Mouse (Mus musculus) heart, embryonic 11.5 days (tissue): ENCODE results near the gene Pnldc1. TPM values are rescaled to one million over a fixed set of nuclear protein-coding genes. Genes with fewer than 3 reads are reported as not detected.

Source experiments
- ATAC-seq: fragments of 200-750 bp; cut with Nextera tagmentation; replicated peaks from 2 replicates; pipeline ENCODE4 v1.8.0; 2017; ENCODE audit warnings: moderate library complexity; ENCODE audit not compliant: insufficient number of reproducible peaks, low FRiP score, low TSS enrichment
- H3K27ac ChIP-seq: fragments of 300-500 bp; sonication (generic); 2 replicates; pipeline ENCODE4 v1.5.1; 2014; ENCODE audit warnings: mild to moderate bottlenecking, low read depth, low read length
- H3K27me3 ChIP-seq: fragments of 300-500 bp; sonication (generic); 2 replicates; pipeline ENCODE4 v1.6.1; 2014; ENCODE audit warnings: mild to moderate bottlenecking, low read length, mixed read lengths; ENCODE audit not compliant: control insufficient read depth, insufficient read depth
- H3K36me3 ChIP-seq: fragments of 300-500 bp; sonication (generic); 2 replicates; pipeline ENCODE4 v1.6.1; 2014; ENCODE audit warnings: mild to moderate bottlenecking, low read length, moderate library complexity, mixed read lengths; ENCODE audit not compliant: control insufficient read depth, insufficient read depth
- H3K4me1 ChIP-seq: fragments of 300-500 bp; sonication (generic); 2 replicates; pipeline ENCODE4 v1.6.1; 2014; ENCODE audit warnings: low read length; ENCODE audit not compliant: control insufficient read depth, insufficient read depth
- H3K4me2 ChIP-seq: fragments of 300-500 bp; sonication (generic); 2 replicates; pipeline ENCODE4 v1.6.1; 2014; ENCODE audit warnings: mild to moderate bottlenecking, moderate library complexity
- H3K4me3 ChIP-seq: fragments of 300-500 bp; sonication (generic); 2 replicates; pipeline ENCODE4 v1.5.1; 2014; ENCODE audit warnings: low read depth, low read length
- H3K9ac ChIP-seq: fragments of 300-500 bp; sonication (generic); 2 replicates; pipeline ENCODE4 v1.6.1; 2014; ENCODE audit warnings: mild to moderate bottlenecking, low read depth, low read length, moderate library complexity
- H3K9me3 ChIP-seq: fragments of 300-500 bp; sonication (generic); replicated peaks from 2 replicates; pipeline ENCODE4 v1.6.1; 2016; ENCODE audit warnings: low read length; ENCODE audit not compliant: control insufficient read depth
- WGBS: fragments of 180-500 bp; shearing (Covaris S2); extraction: QIAGEN DNeasy Blood & Tissue Kit; methylation state at CpG from one replicate; pipeline ENCODE4 v1.1.7; 2014; ENCODE audit not compliant: insufficient replicate concordance; 5-methylcytosine and 5-hydroxymethylcytosine counted together
- polyA plus RNA-seq: library from polyadenylated mRNA; unstranded; fragments of >200 nt; fragmentation: Nextera tagmentation; extraction: Ambion mirVana; gene quantifications from 2 replicates; pipeline ENCODE4 v1.2.1, GENCODE M21; 2014

The Pnldc1 gene
- polyA plus RNA-seq, 1 experiment from 2014 or later = 1.7 TPM

DNA sequence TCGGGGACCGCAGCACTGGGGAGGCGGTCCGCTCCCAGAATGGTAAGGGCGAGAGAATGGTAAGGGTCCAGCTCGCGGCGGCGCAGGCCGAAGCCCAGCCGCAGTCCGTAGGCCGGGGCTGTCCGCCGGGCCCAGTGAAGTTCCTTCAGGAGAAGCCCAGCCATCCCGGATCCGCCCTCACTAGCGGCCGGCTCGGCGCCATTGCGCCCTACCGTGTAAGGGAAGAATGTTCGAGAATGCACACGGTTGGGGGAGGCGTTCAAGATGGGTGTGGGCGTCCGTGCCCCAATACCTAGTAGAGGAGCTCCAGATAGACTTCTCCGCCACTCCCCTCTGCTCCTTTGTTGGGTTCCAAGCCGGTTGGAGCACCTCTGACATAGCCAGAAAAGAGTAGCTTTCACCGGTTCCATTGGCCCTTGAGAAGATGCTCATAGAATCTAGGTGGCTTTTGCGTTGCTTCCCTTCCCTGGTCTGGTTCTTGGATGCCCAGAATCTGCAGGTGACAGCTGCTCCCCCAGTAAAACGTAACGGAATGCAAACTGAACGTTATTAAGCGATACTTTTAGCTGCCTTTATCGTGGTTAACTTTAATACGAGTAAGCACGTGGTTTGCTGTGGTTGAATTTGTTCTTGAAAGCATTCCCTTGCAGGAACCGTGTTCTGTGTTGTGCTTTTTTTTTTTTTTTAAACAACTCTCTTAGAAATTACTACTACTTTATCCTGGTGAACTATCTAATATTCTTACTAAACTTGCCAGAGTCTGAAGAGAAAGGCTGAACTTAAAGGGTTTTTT, 6.8 kb upstream of the Pnldc1 start:
- H3K4me1 ChIP-seq = peaks cover 5% of the 10 kb centered on the region; the same call in 1 of the 2 replicates
- H3K4me3 ChIP-seq = peak overlapping the region; percentile 96
- peak overlapping the region; percentile 81 for H3K4me2 ChIP-seq
- peak overlapping the region; percentile 99 for H3K9ac ChIP-seq
- peak; percentile 74 for ATAC-seq
- under 1% methylated on average over 40 of the region's 40 CpGs for WGBS
- H3K9me3 ChIP-seq = no peaks in the 10 kb centered on the region
- H3K27me3 ChIP-seq = no peaks in the 10 kb centered on the region
- peaks cover 47% of the 10 kb centered on the region for H3K36me3 ChIP-seq
- H3K27ac ChIP-seq = peak overlapping the region; percentile 94

DNA sequence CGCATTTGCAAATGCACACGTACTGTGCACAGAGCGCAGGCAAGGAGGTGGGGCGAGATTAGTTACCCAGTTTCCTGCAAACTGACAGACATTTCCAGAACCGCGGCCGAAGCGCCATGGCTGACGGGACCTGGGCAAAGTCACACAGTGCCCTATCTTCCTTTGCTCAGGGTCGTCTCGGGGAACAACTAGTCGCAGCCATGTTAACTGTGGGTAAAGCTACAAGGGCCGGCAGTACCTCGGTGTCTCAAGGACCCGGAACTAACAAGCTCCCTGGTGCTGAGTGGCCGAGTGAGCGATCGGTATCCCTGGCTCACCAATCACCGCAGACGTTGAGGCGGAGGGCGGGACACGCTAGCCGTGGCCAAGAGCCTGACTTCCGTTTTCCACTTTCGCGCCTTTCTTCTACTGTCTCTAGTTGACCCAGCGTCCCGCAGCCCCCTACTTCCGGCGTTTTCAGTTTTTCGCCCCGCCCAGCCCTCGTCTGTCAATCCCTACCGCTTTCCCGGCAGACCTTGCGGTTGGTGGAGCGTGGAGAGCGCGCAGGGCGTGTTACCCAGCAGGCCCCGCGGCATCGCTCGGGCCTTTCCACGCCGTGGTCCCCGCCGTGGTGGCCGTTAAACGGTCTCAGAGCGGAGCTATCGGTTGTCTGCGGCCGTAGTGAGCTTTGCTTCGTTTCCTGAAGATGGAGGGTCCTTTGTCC, 6.0 kb upstream of the Pnldc1 start, which contains the start of gene Mrpl18:
Mrpl18 (minus strand) TSS at position 465 of the 703 bp plus-strand sequence.
- H3K9me3 ChIP-seq = no peaks in the 10 kb centered on the region
- WGBS = under 1% methylated on average over 56 of the region's 56 CpGs
- peak within 1 kb of the TSS; percentile 99 for H3K9ac ChIP-seq
- peak within 1 kb of the TSS; percentile 87 for H3K4me2 ChIP-seq
- peaks cover 42% of the 10 kb centered on the region for H3K36me3 ChIP-seq
- peak within 1 kb of the TSS; percentile 96 for H3K4me3 ChIP-seq
- no peaks in the 10 kb centered on the region for H3K27me3 ChIP-seq
- peak within 1 kb of the TSS; percentile 94 for H3K27ac ChIP-seq
- peaks cover 5% of the 10 kb centered on the region; the same call in 1 of the 2 replicates for H3K4me1 ChIP-seq
- ATAC-seq = peak; percentile 99

DNA sequence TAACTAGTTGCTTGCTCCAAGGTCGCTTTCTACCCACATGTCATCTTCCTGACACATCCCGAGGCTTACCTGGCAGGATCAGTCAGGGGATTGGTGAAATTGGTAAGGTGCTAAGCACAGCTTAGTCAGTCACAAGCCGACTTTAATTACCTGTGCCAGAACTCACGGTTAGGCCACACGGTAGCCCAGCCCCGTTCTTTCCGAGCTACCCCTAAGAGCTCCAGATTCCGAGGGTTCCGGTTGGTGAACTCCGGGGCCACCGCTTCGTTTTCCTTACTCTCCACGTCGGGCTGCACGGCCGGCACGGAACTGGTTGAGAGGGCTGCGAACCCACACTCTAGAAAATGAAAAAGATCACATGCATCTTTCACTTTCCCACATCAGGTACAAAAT, 5.5 kb upstream of the Pnldc1 start, which contains the start of gene Tcp1:
Tcp1 (plus strand) TSS at position 214 of the 393 bp plus-strand sequence.
- Histone ChIP-seq H3K9me3 (no peaks in the 10 kb centered on the region), H3K27me3 (no peaks in the 10 kb centered on the region), H3K4me3 (peak within 1 kb of the TSS; percentile 96), H3K4me2 (peak within 1 kb of the TSS; percentile 87), H3K9ac (peak within 1 kb of the TSS; percentile 99), H3K4me1 (peaks cover 5% of the 10 kb centered on the region; the same call in 1 of the 2 replicates), H3K36me3 (peaks cover 41% of the 10 kb centered on the region), H3K27ac (peak within 1 kb of the TSS; percentile 94)
- ATAC-seq = no peak
- 1% methylated on average over 18 of the region's 18 CpGs for WGBS

DNA sequence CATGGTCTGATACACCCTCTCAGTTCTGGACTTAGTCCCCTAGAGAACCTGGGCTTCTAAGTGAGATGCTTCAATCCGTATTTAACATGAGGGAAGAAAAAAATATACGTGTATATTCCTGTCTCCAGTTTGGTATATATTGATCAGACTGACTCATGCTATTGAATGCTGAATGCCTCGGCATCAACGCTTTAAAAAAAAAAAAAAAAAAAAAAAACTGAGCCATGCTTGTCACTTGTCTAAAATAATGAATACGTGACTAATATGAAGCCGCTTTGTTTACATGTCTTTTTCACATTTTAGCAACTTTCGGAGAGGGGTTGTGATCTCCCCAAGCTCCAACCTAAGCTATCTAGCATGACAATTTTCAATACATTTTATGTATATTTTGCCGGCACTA, 361 bp upstream of the Pnldc1 start:
- WGBS = 88% methylated on average over 8 of the region's 8 CpGs
- H3K27me3 ChIP-seq = no peaks in the 10 kb centered on the region
- H3K4me1 ChIP-seq = peaks cover 5% of the 10 kb centered on the region; the same call in 1 of the 2 replicates
- no peak for ATAC-seq
- peaks cover 28% of the 10 kb centered on the region for H3K36me3 ChIP-seq
- no peak overlapping the region for H3K9ac ChIP-seq
- no peaks in the 10 kb centered on the region for H3K9me3 ChIP-seq
- no peak overlapping the region for H3K4me3 ChIP-seq
- H3K4me2 ChIP-seq = no peak overlapping the region
- H3K27ac ChIP-seq = no peak overlapping the region

DNA sequence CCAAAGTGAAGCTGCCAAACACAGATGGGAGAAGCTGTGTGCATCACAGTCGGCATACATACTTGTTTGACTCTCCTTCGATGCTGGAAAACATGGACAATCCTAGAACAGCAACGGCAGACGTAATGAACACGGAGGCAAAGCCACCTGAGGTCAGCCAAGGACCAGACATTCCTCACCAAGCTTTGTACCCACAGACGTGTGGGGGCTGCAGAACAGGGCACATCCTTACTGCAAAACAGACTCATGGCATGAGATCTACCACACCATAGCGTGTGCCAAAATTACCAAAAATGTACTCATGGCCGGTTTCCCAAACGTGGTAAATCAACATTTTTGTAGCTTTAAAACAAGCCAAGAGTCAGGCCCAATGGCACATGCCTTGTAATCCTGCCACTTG, 3.6 kb downstream of the Pnldc1 start:
- Histone ChIP-seq H3K4me1 (no peaks in the 10 kb centered on the region), H3K36me3 (peaks cover 14% of the 10 kb centered on the region), H3K9ac (no peak overlapping the region), H3K27me3 (no peaks in the 10 kb centered on the region), H3K9me3 (no peaks in the 10 kb centered on the region), H3K4me3 (no peak overlapping the region), H3K27ac (no peak overlapping the region), H3K4me2 (no peak overlapping the region)
- 84% methylated on average over 9 of the region's 9 CpGs for WGBS
- no peak for ATAC-seq

DNA sequence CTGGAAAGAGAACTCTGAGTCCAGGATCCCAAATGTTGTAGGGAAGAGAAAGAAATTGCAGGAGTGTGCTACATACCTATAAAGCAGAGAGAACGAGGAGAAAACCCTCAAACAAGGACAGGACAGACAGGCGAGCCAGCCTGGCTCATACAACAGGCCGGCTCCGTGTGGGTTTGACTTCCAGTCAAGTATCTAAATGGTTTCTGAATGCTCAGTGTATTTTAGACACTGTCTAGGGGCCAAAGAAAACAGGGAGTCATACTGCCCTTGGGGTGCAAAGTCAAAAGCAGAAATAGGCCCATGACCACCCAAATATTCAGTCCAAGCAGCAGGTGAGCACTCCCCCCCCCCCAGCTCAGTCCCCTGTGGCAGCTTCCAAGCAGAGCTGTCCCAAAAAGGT, 4.2 kb downstream of the Pnldc1 start:
- Histone ChIP-seq H3K9me3 (no peaks in the 10 kb centered on the region), H3K4me1 (no peaks in the 10 kb centered on the region), H3K27me3 (no peaks in the 10 kb centered on the region), H3K4me3 (no peak overlapping the region), H3K36me3 (peaks cover 13% of the 10 kb centered on the region), H3K4me2 (no peak overlapping the region), H3K27ac (no peak overlapping the region), H3K9ac (no peak overlapping the region)
- WGBS = 88% methylated on average over 4 of the region's 4 CpGs
- ATAC-seq = no peak

DNA sequence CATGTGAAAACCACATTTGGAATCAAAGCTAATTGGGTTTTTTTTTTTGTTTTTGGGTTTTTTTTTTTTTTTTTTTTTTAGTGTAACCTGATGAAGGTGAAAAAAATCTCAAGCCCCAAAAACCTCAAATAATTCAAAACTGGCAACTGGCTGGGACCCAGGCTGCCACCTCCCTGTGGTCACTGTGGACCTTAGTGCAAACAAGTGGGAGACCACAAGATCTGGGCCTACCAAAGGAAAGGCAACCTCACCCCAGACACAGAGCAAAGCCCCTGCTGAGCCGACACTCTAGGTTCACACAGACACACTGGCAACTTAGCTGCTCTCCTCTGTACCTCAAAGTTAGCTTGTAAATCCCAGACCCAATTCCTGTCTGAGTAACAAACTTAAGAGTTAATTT, 5.7 kb downstream of the Pnldc1 start:
- ATAC-seq = no peak
- Histone ChIP-seq H3K4me1 (no peaks in the 10 kb centered on the region), H3K36me3 (peaks cover 17% of the 10 kb centered on the region; the same call in 1 of the 2 replicates), H3K4me3 (no peak overlapping the region), H3K27me3 (no peaks in the 10 kb centered on the region), H3K27ac (no peak overlapping the region), H3K9me3 (no peaks in the 10 kb centered on the region), H3K9ac (no peak overlapping the region), H3K4me2 (no peak overlapping the region)
- WGBS = 82% methylated on average over 1 of the region's 1 CpGs

DNA sequence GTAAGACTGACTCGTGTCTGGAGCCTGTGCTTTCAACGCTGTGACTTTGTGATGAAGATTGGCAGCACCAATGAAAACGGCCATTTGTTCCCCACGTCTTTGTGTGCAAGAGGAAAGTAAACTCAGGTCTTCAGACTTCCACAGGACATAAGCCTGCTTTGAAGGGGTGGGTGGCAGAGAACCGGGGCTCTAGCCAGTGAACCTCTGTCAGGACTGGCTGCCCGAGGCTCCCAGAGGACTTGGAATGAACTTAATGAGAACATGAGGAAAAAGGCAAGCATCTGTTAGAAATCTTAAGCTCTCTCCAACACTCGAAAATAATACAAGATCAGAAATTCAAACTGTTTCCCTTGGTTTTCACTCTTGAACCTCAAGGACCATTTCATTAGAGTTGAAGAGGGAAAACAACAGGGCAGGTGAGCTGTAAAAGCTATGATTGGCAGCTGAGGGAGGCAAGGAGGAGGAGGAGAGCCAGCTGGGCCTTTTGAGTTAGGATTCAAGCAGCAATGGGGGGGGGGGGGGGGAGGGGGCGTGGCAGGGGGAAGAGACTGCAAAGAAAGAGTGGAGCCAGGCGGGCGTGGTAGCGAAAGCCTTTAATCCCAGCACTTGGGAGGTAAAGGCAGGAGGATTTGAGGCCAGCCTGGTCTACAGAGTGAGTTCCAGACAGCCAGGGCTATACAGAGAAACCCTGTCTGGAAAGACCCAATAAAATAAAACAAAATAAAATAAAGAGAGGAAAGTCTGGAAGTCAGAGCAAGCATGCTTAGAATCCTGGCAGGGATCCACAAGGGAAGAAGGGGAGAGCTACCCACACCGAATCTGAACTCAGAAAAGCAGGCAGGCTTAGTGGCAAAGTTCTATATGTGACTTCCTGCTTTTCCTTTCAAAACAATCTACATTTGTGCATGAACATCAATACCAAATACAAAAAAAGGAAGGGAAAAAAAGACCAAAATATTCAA, 6.4 kb downstream of the Pnldc1 start:
- no peak overlapping the region for H3K9ac ChIP-seq
- H3K9me3 ChIP-seq = no peaks in the 10 kb centered on the region
- 69% methylated on average over 11 of the region's 12 CpGs for WGBS
- ATAC-seq = no peak
- H3K27ac ChIP-seq = no peak overlapping the region
- no peak overlapping the region for H3K4me3 ChIP-seq
- H3K36me3 ChIP-seq = peaks cover 18% of the 10 kb centered on the region; the same call in 1 of the 2 replicates
- no peaks in the 10 kb centered on the region for H3K4me1 ChIP-seq
- H3K4me2 ChIP-seq = no peak overlapping the region
- H3K27me3 ChIP-seq = no peaks in the 10 kb centered on the region
